Mouse (Mus musculus) megakaryocyte-erythroid progenitor cell, adult 5-6 weeks (primary cell): ENCODE data around the gene Chrna4. TPM values are rescaled to one million over a fixed set of nuclear protein-coding genes. Genes with fewer than 3 reads are reported as not detected.
A peak's percentile ranks its signal among the peaks of the same experiment; 100 is the strongest.

Experiments used
- ATAC-seq: replicated peaks from 2 replicates; pipeline ENCODE4 v1.8.0; 2016; ENCODE audit warnings: mild to moderate bottlenecking, inconsistent platforms; ENCODE audit not compliant: severe bottlenecking, poor library complexity, low FRiP score, low TSS enrichment
- total RNA-seq, 2 experiments: library from RNA; stranded (forward) in 1 of 2; stranded (reverse) in 1 of 2; fragments of 200-1000, 215-1000 nt in 1 of 2; fragments of >200 nt in 1 of 2; fragmentation: Nextera tagmentation in 1 of 2; gene quantifications; 2 replicates each; pipeline ENCODE4 v1.2.3; 2014 to 2017

Gene Chrna4
- total RNA-seq (2014; fragmentation: Nextera tagmentation) (not detected in 2 replicates), total RNA-seq (2017) (not detected in 2 replicates)

GRCm38 (mm10) chr2:181043437-181043836 is at the start of gene Chrna4:
TSS of gene Chrna4 (minus strand) at chr2:181043546.
- ATAC-seq, result no peak

GRCm38 (mm10) chr2:181090123-181090522 is 46.8 kb upstream of the Chrna4 start:
- no peak for ATAC-seq

GRCm38 (mm10) chr2:181084997-181085396 is 41.7 kb upstream of the Chrna4 start:
- ATAC-seq, result no peak

- ATAC-seq, result no peak
Measured at GRCm38 (mm10) chr2:181083945-181084344, 40.6 kb upstream of the Chrna4 start.

GRCm38 (mm10) chr2:181080886-181081285 is 37.5 kb upstream of the Chrna4 start:
- no peak for ATAC-seq

- ATAC-seq, result no peak
Measured at GRCm38 (mm10) chr2:181079518-181079917, 36.2 kb upstream of the Chrna4 start.

- no peak for ATAC-seq
Measured at GRCm38 (mm10) chr2:181078908-181079307, 35.6 kb upstream of the Chrna4 start.

GRCm38 (mm10) chr2:181075501-181075900 is 32.2 kb upstream of the Chrna4 start:
- ATAC-seq, result no peak

- ATAC-seq, result peak; percentile 31; the same call in 1 of the 2 replicates
Measured at GRCm38 (mm10) chr2:181072403-181072714, 29.0 kb upstream of the Chrna4 start.

- ATAC-seq, result peak; percentile 78
Measured at GRCm38 (mm10) chr2:181071706-181072402, 28.5 kb upstream of the Chrna4 start.

GRCm38 (mm10) chr2:181070136-181070535 is 26.8 kb upstream of the Chrna4 start:
- ATAC-seq, result no peak

- no peak for ATAC-seq
Measured at GRCm38 (mm10) chr2:181068499-181068898, 25.2 kb upstream of the Chrna4 start.

GRCm38 (mm10) chr2:181065827-181066226 is 22.5 kb upstream of the Chrna4 start:
- ATAC-seq, result no peak

- ATAC-seq, result peak; percentile 89
Measured at GRCm38 (mm10) chr2:181060127-181060526, 16.8 kb upstream of the Chrna4 start.

- no peak for ATAC-seq
Measured at GRCm38 (mm10) chr2:181058193-181058592, 14.8 kb upstream of the Chrna4 start.

GRCm38 (mm10) chr2:181057341-181057740 is 14.0 kb upstream of the Chrna4 start:
- ATAC-seq, result no peak

- no peak for ATAC-seq
Measured at GRCm38 (mm10) chr2:181052171-181052570, 8.8 kb upstream of the Chrna4 start.

GRCm38 (mm10) chr2:181048986-181049385 is 5.6 kb upstream of the Chrna4 start:
- no peak for ATAC-seq

- no peak for ATAC-seq
Measured at GRCm38 (mm10) chr2:181048252-181048945, 5.1 kb upstream of the Chrna4 start.

- ATAC-seq, result no peak
Measured at GRCm38 (mm10) chr2:181044001-181044400, 655 bp upstream of the Chrna4 start.

- no peak for ATAC-seq
Measured at GRCm38 (mm10) chr2:181042376-181042775, 970 bp downstream of the Chrna4 start.
